Mouse (Mus musculus) forebrain, embryonic 15.5 days (tissue): ENCODE data around the gene Ddx4. TPM values are rescaled to one million over a fixed set of nuclear protein-coding genes. Genes with fewer than 3 reads are reported as not detected.
"Not testable (repeated sequence)": the region's sequence is repeated elsewhere in the genome, so short reads cannot be mapped to it uniquely, and the experiment has no call there.

Experiments
- ATAC-seq: fragments of 200-750 bp; cut with Nextera tagmentation; replicated peaks from 2 replicates; pipeline ENCODE4 v1.8.0; 2017; ENCODE audit warnings: mild to moderate bottlenecking, moderate TSS enrichment, moderate library complexity
- H3K27ac ChIP-seq: fragments of 300-500 bp; sonication (generic); replicated peaks from 2 replicates; pipeline ENCODE4 v1.5.1; 2015; ENCODE audit warnings: mild to moderate bottlenecking, inconsistent platforms
- H3K27me3 ChIP-seq: fragments of 300-500 bp; sonication (generic); 2 replicates; pipeline ENCODE4 v1.6.1; 2015; ENCODE audit warnings: inconsistent platforms
- H3K36me3 ChIP-seq: fragments of 300-500 bp; sonication (generic); 2 replicates; pipeline ENCODE4 v1.6.1; 2015; ENCODE audit warnings: mild to moderate bottlenecking, inconsistent platforms
- H3K4me1 ChIP-seq: fragments of 300-500 bp; sonication (generic); 2 replicates; pipeline ENCODE4 v1.6.1; 2015; ENCODE audit warnings: inconsistent platforms
- H3K4me2 ChIP-seq: fragments of 300-500 bp; sonication (generic); replicated peaks from 2 replicates; pipeline ENCODE4 v1.6.1; 2015; ENCODE audit warnings: mild to moderate bottlenecking, inconsistent platforms
- H3K4me3 ChIP-seq: fragments of 300-500 bp; sonication (generic); 2 replicates; pipeline ENCODE4 v1.5.1; 2015; ENCODE audit warnings: mild to moderate bottlenecking, inconsistent platforms
- H3K9ac ChIP-seq: fragments of 300-500 bp; sonication (generic); replicated peaks from 2 replicates; pipeline ENCODE4 v1.6.1; 2015; ENCODE audit warnings: mild to moderate bottlenecking, inconsistent platforms
- H3K9me3 ChIP-seq: fragments of 300-500 bp; sonication (generic); 2 replicates; pipeline ENCODE4 v1.6.1; 2016; ENCODE audit warnings: inconsistent platforms
- WGBS: fragments of 180-500 bp; shearing (Covaris S2); methylation state at CpG from one replicate; pipeline ENCODE4 v1.1.7; 2015; ENCODE audit warnings: mixed read lengths; 5-methylcytosine and 5-hydroxymethylcytosine counted together
- polyA plus RNA-seq: library from polyadenylated mRNA; unstranded; fragments of >200 nt; fragmentation: Nextera tagmentation; extraction: Ambion mirVana; gene quantifications from 2 replicates; pipeline ENCODE4 v1.2.1, GENCODE M21; 2015

Gene Ddx4
- polyA plus RNA-seq, 1 experiment from 2014 or later: 0.60 TPM

DNA sequence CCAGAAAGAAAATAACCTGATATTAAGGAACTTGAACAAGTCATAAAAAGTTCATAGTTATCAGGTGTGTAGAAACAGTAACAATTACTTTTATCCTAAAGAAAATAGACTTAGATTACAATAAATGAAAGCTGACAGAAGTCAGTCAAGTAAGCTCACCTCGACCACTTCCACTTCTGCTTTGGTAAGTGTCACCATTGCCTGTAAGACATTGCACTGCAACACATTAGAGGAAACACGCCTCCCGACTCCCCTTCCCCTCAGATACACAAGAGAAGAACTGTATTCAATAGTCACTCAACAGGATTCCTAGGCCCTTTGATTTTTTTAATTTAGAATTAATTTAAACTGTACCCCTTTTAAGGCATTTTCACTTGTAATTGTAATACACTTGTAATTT lies 27.7 kb downstream of the Ddx4 start:
- no peaks in the 10 kb centered on the region for H3K9me3 ChIP-seq
- no peak for ATAC-seq
- H3K36me3 ChIP-seq: no peaks in the 10 kb centered on the region
- H3K4me3 ChIP-seq: no peak overlapping the region
- no peak overlapping the region for H3K9ac ChIP-seq
- WGBS: 75% methylated on average over 3 of the region's 3 CpGs
- H3K27me3 ChIP-seq: no peaks in the 10 kb centered on the region
- H3K4me2 ChIP-seq: no peak overlapping the region
- no peaks in the 10 kb centered on the region for H3K4me1 ChIP-seq
- no peak overlapping the region for H3K27ac ChIP-seq

DNA sequence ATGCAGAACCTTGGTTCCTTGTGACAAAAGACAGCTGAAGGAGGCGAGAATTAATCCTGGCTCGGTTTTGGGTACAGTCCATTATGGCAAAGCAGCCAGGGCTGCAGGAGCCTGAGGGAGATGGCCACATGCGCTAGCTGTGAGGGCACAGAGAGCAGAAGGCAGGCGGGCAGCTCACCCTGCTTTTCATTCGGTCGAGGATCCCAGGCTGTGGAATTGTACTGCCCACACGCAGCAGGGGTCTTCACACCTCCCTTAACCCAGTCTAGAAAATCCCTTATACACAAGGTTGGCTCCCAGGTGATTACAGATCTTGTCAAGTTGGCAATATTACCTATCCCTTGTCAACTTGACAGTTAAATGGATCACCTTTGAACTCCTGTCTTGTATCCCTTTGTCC lies 28.6 kb downstream of the Ddx4 start:
- no peaks in the 10 kb centered on the region for H3K36me3 ChIP-seq
- H3K27me3 ChIP-seq: no peaks in the 10 kb centered on the region
- 53% methylated on average over 7 of the region's 7 CpGs for WGBS
- no peaks in the 10 kb centered on the region for H3K4me1 ChIP-seq
- no peak overlapping the region for H3K9ac ChIP-seq
- no peak overlapping the region for H3K27ac ChIP-seq
- no peak overlapping the region for H3K4me2 ChIP-seq
- ATAC-seq: no peak
- no peak overlapping the region for H3K4me3 ChIP-seq
- no peaks in the 10 kb centered on the region for H3K9me3 ChIP-seq

DNA sequence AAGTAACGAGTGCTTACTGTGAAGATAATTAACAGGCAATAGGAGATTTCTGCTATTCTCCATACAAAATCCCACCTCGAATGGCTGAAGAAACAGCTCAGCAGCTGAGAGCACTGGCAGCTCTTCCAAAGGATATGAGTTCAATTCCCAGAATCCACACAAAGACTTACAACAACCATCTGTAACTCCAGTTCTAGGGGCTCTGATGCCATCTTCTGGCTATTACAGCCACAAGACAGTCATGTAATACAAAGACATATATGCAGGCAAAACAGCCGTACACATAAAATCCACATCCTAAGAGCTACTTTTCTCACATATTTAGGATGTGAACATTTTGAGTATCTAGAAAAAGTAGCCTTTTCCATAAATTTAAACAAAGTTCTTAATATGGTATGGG lies 30.7 kb downstream of the Ddx4 start:
- no peak for ATAC-seq
- Histone ChIP-seq H3K27ac (no peak overlapping the region), H3K4me3 (no peak overlapping the region), H3K4me1 (no peaks in the 10 kb centered on the region), H3K9ac (no peak overlapping the region), H3K27me3 (no peaks in the 10 kb centered on the region), H3K36me3 (no peaks in the 10 kb centered on the region), H3K4me2 (no peak overlapping the region), H3K9me3 (no peaks in the 10 kb centered on the region)
- 60% methylated on average over 3 of the region's 3 CpGs for WGBS

DNA sequence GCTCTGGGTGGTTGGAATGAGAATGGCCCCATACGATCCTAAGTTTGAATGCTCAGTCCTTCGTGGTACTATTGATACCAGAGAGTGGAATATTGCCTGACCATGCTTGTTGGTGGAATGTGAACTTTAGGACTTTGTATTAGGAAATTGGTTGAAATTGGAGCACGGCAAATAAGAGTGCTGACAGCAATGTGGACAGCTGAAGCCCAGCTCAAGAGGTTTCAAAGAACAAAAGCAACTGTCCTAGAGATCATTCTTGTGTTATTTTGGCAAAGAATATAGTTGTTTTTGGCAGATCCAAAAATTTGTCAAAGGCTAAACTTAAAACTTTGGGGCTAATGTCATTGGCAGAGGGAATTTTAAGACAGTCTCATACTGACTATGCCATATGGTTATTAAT lies 43.7 kb downstream of the Ddx4 start:
- no peak for ATAC-seq
- Histone ChIP-seq H3K4me1 (no peaks in the 10 kb centered on the region), H3K9me3 (no peaks in the 10 kb centered on the region), H3K4me3 (no peak overlapping the region), H3K36me3 (no peaks in the 10 kb centered on the region), H3K9ac (no peak overlapping the region), H3K4me2 (no peak overlapping the region), H3K27ac (no peak overlapping the region), H3K27me3 (no peaks in the 10 kb centered on the region)
- 92% methylated on average over 3 of the region's 3 CpGs for WGBS

DNA sequence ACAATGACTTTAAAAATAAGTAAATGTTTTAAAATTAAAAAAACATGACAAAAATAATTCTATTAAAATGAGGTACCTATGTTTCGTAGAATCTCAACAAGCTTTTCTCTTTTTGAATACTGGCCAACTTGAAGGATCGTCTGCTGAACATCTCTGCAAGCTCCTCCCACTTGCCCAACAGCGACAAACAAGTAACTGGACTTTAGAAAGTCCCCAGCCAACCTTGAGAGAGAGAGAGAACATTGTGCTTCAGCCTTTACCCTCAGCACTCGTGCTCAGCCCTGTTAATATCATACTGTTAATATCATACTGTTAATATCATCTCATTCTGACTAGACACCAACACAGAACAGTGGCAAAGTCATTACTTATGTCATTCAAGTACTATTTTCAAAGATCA lies 47.9 kb downstream of the Ddx4 start:
- no peaks in the 10 kb centered on the region for H3K4me1 ChIP-seq
- WGBS: 72% methylated on average over 4 of the region's 4 CpGs
- no peak overlapping the region for H3K27ac ChIP-seq
- no peak overlapping the region for H3K4me2 ChIP-seq
- no peaks in the 10 kb centered on the region for H3K36me3 ChIP-seq
- H3K9ac ChIP-seq: no peak overlapping the region
- H3K4me3 ChIP-seq: no peak overlapping the region
- H3K9me3 ChIP-seq: no peaks in the 10 kb centered on the region
- H3K27me3 ChIP-seq: no peaks in the 10 kb centered on the region
- no peak for ATAC-seq

DNA sequence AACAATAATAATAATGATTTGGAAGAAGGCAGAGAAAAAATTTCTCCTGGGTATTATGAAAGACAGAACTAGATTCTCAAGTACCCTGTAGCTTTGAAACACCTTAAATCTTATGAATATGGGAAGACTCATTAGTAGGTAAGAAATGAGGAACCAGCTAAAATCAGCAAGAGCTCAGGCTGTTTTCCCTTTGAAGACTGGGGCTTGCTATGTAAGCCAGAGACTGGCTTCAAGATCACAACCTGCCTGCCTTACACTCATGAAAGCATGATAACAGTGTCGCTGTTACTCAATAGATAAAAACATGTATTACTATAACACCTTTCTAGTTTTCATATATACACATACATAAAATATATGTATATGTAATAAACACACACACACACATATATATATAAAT lies 48.4 kb downstream of the Ddx4 start:
- 93% methylated on average over 1 of the region's 1 CpGs for WGBS
- Histone ChIP-seq H3K36me3 (no peaks in the 10 kb centered on the region), H3K4me2 (no peak overlapping the region), H3K4me3 (no peak overlapping the region), H3K27me3 (no peaks in the 10 kb centered on the region), H3K9me3 (no peaks in the 10 kb centered on the region), H3K4me1 (no peaks in the 10 kb centered on the region), H3K9ac (no peak overlapping the region), H3K27ac (no peak overlapping the region)
- no peak for ATAC-seq

DNA sequence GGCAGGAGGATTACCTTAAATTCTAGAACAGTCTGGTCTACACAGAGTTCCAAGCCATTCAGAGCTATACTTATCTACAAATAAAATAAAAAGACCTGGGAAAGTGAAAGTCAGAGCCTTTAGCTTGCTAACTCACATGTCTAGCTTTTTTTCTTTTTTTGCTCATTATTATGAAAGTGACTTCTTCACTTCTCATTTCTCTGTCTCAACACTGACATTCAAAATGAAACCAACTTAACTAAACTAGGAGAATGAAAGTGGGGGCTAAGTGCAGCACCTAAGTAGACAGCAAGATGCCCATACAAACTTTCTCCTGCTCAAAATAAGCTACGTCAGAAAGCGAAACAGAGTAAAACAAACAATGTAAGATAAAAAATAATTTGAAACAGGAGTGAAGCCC lies 49.7 kb downstream of the Ddx4 start:
- H3K4me1 ChIP-seq: no peaks in the 10 kb centered on the region
- H3K9me3 ChIP-seq: no peaks in the 10 kb centered on the region
- no peaks in the 10 kb centered on the region for H3K36me3 ChIP-seq
- no peak overlapping the region for H3K4me3 ChIP-seq
- ATAC-seq: no peak
- H3K9ac ChIP-seq: no peak overlapping the region
- H3K27me3 ChIP-seq: no peaks in the 10 kb centered on the region
- H3K4me2 ChIP-seq: no peak overlapping the region
- WGBS: 91% methylated on average over 2 of the region's 2 CpGs
- H3K27ac ChIP-seq: no peak overlapping the region

DNA sequence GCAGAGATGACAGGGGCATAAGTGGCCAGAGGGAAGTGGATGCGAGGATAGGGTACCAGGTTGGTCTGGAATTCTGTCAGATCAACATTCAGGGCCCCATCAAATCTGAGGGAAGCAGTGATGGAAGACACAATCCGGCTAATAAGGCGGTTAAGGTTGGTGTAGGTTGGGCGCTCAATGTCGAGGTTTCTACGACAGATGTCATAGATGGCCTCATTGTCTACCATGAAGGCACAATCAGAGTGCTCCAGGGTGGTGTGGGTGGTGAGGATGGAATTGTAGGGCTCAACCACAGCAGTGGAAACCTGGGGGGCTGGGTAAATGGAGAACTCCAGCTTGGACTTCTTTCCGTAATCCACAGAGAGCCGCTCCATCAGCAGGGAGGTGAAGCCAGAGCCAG lies 58.0 kb downstream of the Ddx4 start, which contains the start of gene Il31ra:
Il31ra (minus strand) TSS at position 101 of the 400 bp plus-strand sequence.
- H3K4me3 ChIP-seq, H3K27me3 ChIP-seq, H3K9ac ChIP-seq, H3K36me3 ChIP-seq, ATAC-seq, H3K4me2 ChIP-seq, H3K9me3 ChIP-seq, H3K4me1 ChIP-seq, H3K27ac ChIP-seq: not testable (repeated sequence)
- WGBS: 98% methylated on average over 4 of the region's 8 CpGs

DNA sequence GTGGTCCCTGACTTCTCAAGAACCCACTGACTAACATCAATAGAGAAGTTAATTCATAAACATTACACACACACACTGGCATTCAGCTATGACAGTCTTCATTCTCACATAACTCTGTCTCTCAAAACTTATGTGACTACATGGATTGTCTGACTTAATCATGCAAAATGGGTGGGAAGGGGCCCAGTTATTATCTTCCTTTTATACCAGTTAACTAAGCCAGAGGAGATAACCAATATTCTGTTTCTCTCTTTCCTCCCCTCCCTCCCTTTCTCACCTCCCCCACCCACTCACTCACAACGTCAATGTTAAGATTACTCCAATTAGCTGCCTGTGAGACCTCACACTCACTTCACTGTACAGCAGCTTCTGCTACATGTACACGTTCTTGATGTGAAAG lies 62.0 kb downstream of the Ddx4 start:
- WGBS: 32% methylated on average over 2 of the region's 2 CpGs
- H3K27me3 ChIP-seq: no peaks in the 10 kb centered on the region
- no peak overlapping the region for H3K4me3 ChIP-seq
- H3K36me3 ChIP-seq: no peaks in the 10 kb centered on the region
- H3K9ac ChIP-seq: no peak overlapping the region
- H3K9me3 ChIP-seq: no peaks in the 10 kb centered on the region
- ATAC-seq: no peak
- no peak overlapping the region for H3K4me2 ChIP-seq
- no peaks in the 10 kb centered on the region for H3K4me1 ChIP-seq
- H3K27ac ChIP-seq: no peak overlapping the region

DNA sequence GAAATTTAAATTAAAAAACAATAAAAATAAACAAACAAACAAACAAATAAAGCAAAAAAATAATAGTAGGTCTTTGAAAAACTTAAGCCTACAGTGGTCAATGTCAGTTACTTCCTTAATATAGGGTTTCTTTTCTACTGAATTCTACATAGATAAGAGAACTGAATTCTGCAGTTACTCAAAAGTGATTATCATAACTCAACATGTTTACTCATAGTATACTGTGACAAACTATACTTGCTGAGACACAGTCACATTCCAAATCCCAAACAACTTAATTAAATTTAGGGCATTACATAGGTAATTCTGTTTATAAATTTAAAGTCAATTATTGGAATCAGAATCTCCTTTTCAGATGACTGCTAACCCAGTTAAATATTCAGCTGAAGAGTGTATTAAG lies 62.6 kb downstream of the Ddx4 start:
- Histone ChIP-seq H3K36me3 (no peaks in the 10 kb centered on the region), H3K4me3 (no peak overlapping the region), H3K27ac (no peak overlapping the region), H3K9me3 (no peaks in the 10 kb centered on the region), H3K9ac (no peak overlapping the region), H3K4me1 (peaks cover 1% of the 10 kb centered on the region; the same call in 1 of the 2 replicates), H3K27me3 (no peaks in the 10 kb centered on the region), H3K4me2 (no peak overlapping the region)
- no peak for ATAC-seq

DNA sequence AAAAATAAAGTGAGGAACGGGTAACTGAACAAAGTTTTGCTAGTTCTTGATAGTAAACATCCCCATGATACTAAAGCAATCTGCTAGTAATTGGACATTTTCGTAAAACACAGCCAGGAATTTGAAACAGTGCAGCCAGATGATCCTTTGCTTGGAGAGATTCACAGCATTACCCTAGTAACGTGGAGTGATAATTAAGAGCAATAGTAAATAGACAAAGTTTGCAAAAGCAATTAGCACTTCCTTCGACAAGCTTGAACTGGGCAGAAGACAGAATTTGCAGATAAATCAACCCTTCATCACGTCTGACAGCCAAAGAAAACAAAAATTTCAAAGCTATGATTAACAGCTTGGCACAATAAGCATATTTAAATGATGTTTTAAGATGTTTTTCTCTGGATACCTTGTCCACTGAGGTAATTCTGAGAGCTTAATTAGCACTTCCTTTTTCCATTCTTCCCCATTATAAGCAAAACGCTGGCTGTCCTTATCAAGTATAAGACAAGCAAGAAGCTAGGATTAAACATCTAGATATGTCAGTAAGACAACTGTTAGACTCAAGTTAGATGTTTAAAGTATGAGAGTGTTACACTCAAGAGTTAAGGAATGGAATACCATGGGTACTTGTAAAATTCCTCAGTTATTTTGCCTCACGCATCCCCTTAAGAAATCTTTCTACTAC lies 67.6 kb downstream of the Ddx4 start:
- 38% methylated on average over 7 of the region's 7 CpGs for WGBS
- no peak for ATAC-seq
- H3K27ac ChIP-seq: no peak overlapping the region
- no peaks in the 10 kb centered on the region for H3K36me3 ChIP-seq
- H3K4me3 ChIP-seq: no peak overlapping the region
- H3K4me1 ChIP-seq: peaks cover 23% of the 10 kb centered on the region
- H3K9ac ChIP-seq: no peak overlapping the region
- no peaks in the 10 kb centered on the region for H3K9me3 ChIP-seq
- no peaks in the 10 kb centered on the region for H3K27me3 ChIP-seq
- no peak overlapping the region for H3K4me2 ChIP-seq

DNA sequence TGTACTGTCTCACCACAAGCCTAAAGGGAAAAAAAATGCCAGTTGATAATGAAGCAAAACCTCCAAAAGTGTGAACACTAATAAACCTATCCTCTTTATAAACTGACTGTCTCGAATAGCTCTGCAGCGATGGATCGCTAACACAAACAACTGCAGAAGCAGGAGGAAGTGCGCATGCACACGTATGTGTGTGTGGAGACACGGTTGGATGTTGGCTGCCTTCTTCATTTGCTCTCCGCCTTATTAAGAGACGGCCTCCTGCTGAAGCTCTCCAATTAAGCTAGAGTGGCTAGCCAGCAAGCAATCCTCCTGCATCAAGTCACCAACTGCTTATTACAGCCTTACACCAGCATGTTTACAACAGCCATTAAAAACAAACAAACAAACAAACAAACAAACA lies 70.0 kb downstream of the Ddx4 start:
- Histone ChIP-seq H3K36me3 (no peaks in the 10 kb centered on the region), H3K4me2 (no peak overlapping the region), H3K4me3 (no peak overlapping the region), H3K4me1 (peaks cover 23% of the 10 kb centered on the region), H3K9ac (no peak overlapping the region), H3K27me3 (no peaks in the 10 kb centered on the region), H3K27ac (peak overlapping the region; percentile 2; the same call in 1 of the 2 replicates), H3K9me3 (no peaks in the 10 kb centered on the region)
- peak; percentile 46; the same call in 1 of the 2 replicates for ATAC-seq
- WGBS: 55% methylated on average over 8 of the region's 8 CpGs

DNA sequence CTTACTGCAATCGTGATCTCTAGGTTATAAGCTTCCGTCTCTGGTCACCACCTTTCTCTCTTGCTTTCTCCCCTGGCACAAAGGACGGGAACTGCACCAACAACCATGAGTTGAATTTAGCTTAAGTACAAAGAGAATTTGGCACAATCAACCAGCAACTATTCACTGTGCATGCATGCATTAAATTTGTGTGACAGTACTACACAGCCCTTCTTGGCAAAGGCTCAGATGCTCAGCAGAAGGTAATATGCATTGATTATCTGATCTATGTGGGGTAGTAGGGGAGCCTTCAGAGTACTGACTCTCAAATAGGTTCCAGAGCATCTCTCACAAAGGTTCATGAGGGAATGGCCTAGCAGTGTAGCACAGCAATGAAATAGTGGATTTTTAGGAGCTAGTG lies 70.5 kb downstream of the Ddx4 start:
- H3K27me3 ChIP-seq: no peaks in the 10 kb centered on the region
- no peak overlapping the region for H3K4me2 ChIP-seq
- peaks cover 23% of the 10 kb centered on the region for H3K4me1 ChIP-seq
- H3K27ac ChIP-seq: peak overlapping the region; percentile 2; the same call in 1 of the 2 replicates
- H3K9ac ChIP-seq: no peak overlapping the region
- 42% methylated on average over 3 of the region's 3 CpGs for WGBS
- no peak overlapping the region for H3K4me3 ChIP-seq
- H3K36me3 ChIP-seq: no peaks in the 10 kb centered on the region
- ATAC-seq: peak; percentile 80
- no peaks in the 10 kb centered on the region for H3K9me3 ChIP-seq
